Mouse (Mus musculus) ES-Bruce4 (cell line): Measurements from ENCODE around the gene Tnr.

Source experiments
- CTCF ChIP-seq: IDR thresholded peaks from one replicate; pipeline ENCODE4 v1.8.1; 2011; ENCODE audit warnings: low read depth, low read length
- EP300 ChIP-seq: IDR thresholded peaks from 2 replicates; pipeline ENCODE4 v1.6.1; 2011; ENCODE audit warnings: low read depth, low read length; ENCODE audit not compliant: insufficient read depth
- POLR2A ChIP-seq: IDR thresholded peaks from one replicate; pipeline ENCODE4 v1.8.1; 2011; ENCODE audit warnings: low read length; ENCODE audit not compliant: insufficient read depth

GRCm38 (mm10) chr1:159812820-159813411, 289.3 kb downstream of the Tnr start:
- TF ChIP-seq POLR2A (no peak), CTCF (no peak), EP300 (no peak)
